Mouse (Mus musculus) MEL (cell line): ENCODE results near the gene Gm7075.

Experiments used
- CTCF ChIP-seq, 3 experiments: IDR thresholded peaks in 2 of 3; conservative IDR thresholded peaks in 1 of 3; 2 replicates each; pipeline ENCODE4 v1.5.1; 2011 to 2012; ENCODE audit warnings: low read length in 3 of 3, low read depth in 2 of 3, mild to moderate bottlenecking in 2 of 3, improper control_type of control experiment in 1 of 3, inconsistent platforms in 1 of 3, mixed read lengths in 1 of 3, moderate library complexity in 1 of 3; ENCODE audit not compliant: control insufficient read depth in 1 of 3, insufficient read depth in 1 of 3, poor library complexity in 1 of 3, severe bottlenecking in 1 of 3
- EP300 ChIP-seq, 2 experiments: IDR thresholded peaks; 2 replicates each; pipeline ENCODE4 v1.6.1; 2011; ENCODE audit warnings: improper control_type of control experiment in 2 of 2, low read length in 2 of 2, low read depth in 1 of 2, mild to moderate bottlenecking in 1 of 2
- GATA1 ChIP-seq: IDR thresholded peaks from 2 replicates; pipeline ENCODE4 v1.6.1; 2011; ENCODE audit warnings: low read depth, low read length, improper control_type of control experiment
- MAX ChIP-seq: IDR thresholded peaks from 2 replicates; pipeline ENCODE4 v1.6.1; 2011; ENCODE audit warnings: low read length, improper control_type of control experiment
- MXI1 ChIP-seq: IDR thresholded peaks from 2 replicates; pipeline ENCODE4 v1.6.1; 2011; ENCODE audit warnings: mild to moderate bottlenecking, low read depth, low read length, improper control_type of control experiment
- POLR2A ChIP-seq, 2 experiments: IDR thresholded peaks; 2 replicates each; pipeline ENCODE4 v1.6.1; 2011 to 2012; ENCODE audit warnings: low read length in 2 of 2, mild to moderate bottlenecking in 2 of 2, control low read depth in 1 of 2, improper control_type of control experiment in 1 of 2, low read depth in 1 of 2, moderate library complexity in 1 of 2; ENCODE audit not compliant: control insufficient read depth in 1 of 2, insufficient read depth in 1 of 2, poor library complexity in 1 of 2
- POLR2AphosphoS2 ChIP-seq: IDR thresholded peaks from 2 replicates; pipeline ENCODE4 v1.6.1; 2011; ENCODE audit warnings: low read length, improper control_type of control experiment
- SMC3 ChIP-seq: IDR thresholded peaks from 2 replicates; pipeline ENCODE4 v1.6.1; 2011; ENCODE audit warnings: low read depth, low read length, improper control_type of control experiment
- ZNF384 ChIP-seq: IDR thresholded peaks from 2 replicates; pipeline ENCODE4 v1.6.1; 2012; ENCODE audit warnings: low read depth, mild to moderate bottlenecking, inconsistent platforms, low read length, improper control_type of control experiment

DNA sequence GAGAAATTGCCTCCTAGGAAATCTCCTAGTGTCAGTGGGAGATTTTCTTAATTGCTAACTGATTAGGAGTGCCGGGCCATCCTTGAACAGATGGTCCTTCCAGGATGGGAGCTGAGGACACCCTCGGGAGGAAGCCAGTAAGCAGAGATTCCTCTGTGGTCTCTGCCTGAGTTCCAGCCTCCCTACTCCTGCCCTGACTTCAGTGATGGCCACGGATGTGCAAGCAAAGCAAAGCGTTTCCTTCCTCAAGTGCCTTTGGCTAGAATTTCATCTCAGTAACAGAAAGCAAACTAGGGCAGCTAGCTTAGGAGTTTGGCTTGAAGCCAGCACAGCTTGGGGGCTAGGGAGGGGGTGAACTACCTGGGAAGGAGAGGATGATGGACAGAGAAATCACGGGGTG, 4.5 kb downstream of the Gm7075 start:
- TF ChIP-seq EP300 (IDR thresholded peaks at IDR 0.05; ENCODE audit: low read depth in 1 of 2, low read length in 2 of 2) (no peak), GATA1 (no peak), CTCF (IDR thresholded peaks at IDR 0.05 in 2 of 3, conservative IDR thresholded peaks at IDR 0.05 in 1 of 3; ENCODE audit: control insufficient read depth in 1 of 3, insufficient read depth in 1 of 3, low read depth in 2 of 3, low read length in 3 of 3, poor library complexity in 1 of 3, severe bottlenecking in 1 of 3) (no peak), POLR2A (IDR thresholded peaks at IDR 0.05; ENCODE audit: control insufficient read depth in 1 of 2, insufficient read depth in 1 of 2, low read depth in 1 of 2, low read length in 2 of 2, poor library complexity in 1 of 2) (no peak), POLR2AphosphoS2 (no peak), MAX (no peak), SMC3 (no peak), MXI1 (no peak), ZNF384 (no peak)
